Mouse (Mus musculus) brain, adult 2 months (tissue): Measurements from ENCODE around the gene Opcml.

Experiments used
- DNase-seq: peaks from one replicate; pipeline ENCODE4 v3.0.0; 2011; ENCODE audit warnings: low read depth, low spot score

The Opcml gene

DNA sequence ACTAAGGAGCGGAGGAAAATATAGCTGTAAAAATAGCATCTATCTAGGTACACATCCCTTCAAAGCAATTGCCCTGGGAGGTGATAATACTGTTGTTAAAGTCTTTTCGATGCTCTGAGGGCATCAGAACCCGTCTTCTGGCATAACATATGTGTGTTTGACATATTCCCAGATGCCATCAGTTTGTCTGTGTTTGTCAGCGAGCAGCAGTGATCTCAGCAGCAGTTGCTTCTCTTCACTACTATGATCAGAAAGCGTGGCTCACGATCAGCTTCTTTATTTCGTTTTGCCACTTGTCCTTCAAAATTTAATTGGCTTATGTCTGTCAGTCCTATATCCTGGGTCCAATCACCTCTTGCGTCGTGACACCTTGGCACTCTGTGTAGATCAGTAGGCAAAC, 447.9 kb downstream of the Opcml start:
- no peak for DNase-seq

DNA sequence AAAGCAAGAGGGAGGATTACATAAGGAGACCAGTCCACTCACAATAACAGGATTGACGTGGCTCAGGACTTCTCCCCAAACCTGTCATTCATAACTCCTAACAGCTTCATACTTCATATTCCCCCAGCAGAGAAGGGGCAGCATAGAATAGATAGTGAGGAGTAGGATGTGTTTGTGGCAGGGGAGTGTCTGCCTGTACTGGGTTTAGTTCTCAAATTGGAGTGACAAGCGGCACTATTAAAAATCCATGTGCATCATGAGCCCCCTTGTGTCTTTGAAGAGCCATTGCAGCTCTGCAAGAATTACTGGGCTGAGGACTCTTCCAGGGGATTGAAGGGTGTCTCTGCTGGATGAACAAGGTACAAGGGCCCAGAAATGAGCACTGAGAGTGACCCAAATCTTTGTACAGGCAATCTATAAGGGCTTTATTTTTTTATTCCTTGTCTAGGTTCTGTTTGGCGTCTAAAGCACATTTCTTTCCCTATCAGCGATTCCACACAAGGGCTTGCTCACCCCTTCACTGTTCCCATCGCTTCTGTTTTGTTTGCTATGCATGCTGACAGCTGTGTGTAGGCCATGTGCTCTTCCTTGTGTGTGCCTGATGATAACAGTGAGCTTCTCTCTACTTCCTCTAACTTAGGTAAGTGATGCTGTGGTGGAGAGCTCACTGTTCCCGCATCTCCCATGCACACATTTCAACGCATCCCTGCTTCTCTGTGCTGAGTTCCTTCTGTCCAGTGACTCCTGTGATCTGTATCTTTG, 457.3 kb downstream of the Opcml start:
- DNase-seq: peak; percentile 82

DNA sequence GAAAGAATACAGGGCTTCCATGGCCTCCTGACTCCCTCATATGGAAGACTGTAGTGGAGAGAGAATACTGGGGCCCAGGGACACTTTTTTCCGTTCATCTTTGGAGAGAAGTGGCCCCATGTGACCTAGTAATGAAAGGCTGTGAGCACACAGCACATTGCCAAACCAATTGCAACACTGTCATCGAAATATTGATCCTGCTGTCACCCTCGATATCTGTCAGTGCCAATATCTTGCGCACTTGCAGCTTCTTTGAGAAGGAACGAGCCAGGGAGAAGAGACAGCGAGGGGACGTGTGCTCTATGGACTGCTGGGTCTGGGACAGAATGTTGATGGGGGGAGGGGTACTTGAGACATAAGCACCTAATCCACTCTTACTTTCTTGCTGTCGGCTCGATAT, 460.8 kb downstream of the Opcml start:
- no peak for DNase-seq

GRCm38 (mm10) chr9:28255128-28255904, 464.7 kb downstream of the Opcml start:
- no peak for DNase-seq

- no peak for DNase-seq
These were observed 465.3 kb downstream of the Opcml start for GRCm38 (mm10) chr9:28255905-28256268.

DNA sequence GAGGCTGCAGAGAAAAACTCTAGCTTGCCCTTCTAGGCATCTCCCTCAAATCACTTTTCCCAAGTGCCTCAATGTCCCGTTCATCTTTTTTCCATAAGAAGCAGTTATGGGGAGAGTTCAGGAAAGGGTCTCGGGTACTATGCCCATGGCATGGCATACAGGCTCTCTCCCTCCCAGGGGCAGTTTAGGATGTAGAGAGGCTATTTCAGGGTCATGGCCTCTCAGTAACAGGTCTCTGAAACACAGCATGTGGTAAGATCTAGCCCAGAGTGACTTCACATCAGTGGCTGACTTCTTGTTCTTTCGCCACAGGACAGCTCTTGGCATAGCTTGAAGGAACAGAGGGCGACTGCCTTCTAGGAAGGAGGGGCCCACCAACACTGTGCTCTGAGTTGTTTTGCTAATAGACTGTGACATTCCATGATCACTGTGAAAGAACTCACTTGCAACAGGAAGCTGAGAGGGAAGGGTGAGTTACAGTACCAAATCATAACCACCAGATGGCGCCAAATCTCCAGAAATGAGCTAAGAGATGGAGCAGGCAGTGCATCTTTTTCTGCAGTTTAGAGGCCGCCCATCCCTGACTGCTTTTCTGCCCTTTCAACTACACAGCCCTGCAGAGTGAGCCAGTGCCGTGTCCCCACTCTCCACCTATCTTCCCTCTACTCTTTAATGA, 470.6 kb downstream of the Opcml start:
- DNase-seq: peak; percentile 92

DNA sequence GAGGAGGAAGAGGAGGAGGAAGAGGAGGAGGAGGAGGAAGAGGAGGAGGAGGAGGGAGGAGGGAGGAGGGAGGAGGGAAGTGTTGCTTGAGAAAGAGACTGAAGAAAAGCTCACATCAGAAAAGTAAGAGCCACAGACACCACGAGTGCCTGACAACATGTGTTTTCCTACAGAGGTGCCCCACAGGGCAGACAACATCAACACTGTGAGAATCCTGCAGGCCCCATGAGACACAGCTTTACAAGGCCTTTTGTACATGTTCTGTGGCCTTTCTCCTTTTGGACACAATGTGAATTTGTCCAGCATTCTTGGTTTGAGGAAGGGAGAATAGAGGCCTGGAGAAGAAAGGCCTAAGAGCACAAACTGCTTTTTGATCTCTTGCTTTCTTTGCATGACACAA, 471.4 kb downstream of the Opcml start:
- DNase-seq: no peak

GRCm38 (mm10) chr9:28262896-28263295, 472.3 kb downstream of the Opcml start:
- peak; percentile 59 for DNase-seq

- peak; percentile 81 for DNase-seq
These were observed 474.2 kb downstream of the Opcml start for GRCm38 (mm10) chr9:28264761-28265160.

- DNase-seq: no peak
These were observed 483.2 kb downstream of the Opcml start for GRCm38 (mm10) chr9:28273816-28274215.

- no peak for DNase-seq
These were observed 488.0 kb downstream of the Opcml start for GRCm38 (mm10) chr9:28278555-28278954.

GRCm38 (mm10) chr9:28281025-28281424, 490.4 kb downstream of the Opcml start:
- DNase-seq: peak; percentile 63

DNA sequence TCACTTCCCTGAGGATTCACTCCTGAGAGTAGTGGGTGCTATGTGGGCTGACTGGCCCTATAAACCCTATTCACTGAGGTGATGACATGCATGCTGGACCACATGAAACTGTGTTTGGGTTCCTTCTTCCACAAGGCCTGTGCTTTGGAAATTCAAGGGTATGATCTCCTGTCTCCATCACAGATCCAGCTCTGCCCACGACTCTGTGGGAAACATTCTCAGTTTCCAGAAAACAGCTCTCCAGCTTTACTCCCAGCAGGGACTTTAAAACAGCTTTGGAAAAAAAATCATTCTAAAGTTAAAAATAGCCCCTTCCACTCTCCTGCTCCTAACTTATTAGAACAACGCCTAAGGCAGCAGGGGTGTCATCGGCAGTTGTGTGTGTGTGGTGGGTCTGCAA, 491.0 kb downstream of the Opcml start:
- peak; percentile 73 for DNase-seq

DNA sequence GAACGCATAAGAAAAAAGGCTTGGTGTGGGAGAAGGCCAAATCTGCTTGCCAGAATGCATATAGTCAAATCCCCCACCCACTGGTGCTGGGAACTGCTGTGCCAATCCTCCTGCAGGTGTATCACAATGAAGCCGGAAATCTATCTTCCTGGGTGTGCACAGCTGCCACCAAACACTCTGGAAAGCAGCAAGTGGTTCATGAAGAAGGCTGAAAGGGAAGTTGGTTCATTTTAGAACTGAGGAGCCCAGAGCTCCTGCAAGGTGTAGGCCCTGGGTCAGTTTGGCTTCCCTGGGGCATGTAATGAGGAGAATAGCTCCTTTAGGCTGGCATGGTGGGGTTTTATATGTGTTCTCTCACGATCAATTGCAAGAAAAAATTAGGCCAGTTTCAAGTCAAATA, 494.4 kb downstream of the Opcml start:
- DNase-seq: no peak

DNA sequence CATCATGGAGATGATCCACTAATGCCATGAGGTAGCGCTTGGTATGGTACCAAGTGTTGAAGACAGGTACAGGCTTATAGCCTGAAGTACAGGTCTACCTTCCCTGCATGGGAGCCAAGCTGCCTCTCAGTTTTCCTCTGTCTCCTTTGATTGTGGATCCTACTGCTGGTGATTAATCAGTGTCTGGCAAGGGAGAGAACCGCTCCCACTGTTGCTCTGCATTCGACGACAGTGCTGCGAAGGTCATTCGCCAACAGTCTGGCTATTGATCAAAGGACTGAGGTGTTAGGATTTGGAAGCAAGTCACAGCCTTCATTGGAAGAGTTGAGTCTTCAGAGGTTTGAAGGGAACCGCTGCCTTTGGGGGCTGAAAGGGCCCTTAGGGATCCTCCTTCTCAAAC, 495.8 kb downstream of the Opcml start:
- no peak for DNase-seq

DNA sequence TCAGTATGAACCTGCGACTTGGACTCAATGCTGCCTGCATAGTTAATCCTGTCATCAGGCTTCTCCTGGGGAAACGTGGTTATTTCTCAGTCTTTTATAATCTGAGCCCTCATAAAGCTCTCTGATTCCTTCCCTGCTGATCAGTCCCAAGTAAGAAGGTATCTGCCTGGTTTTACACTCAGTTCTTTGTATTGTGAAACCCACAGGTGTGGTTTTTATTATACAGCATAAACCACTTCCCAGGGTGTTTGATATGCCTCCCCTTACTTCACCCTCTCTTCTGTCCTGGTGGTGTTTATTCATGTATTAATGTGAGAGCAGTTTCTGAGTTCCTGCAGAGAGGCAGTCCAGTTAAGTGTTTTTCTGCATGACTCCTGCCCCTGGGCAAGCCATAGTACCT, 496.9 kb downstream of the Opcml start:
- no peak for DNase-seq

DNA sequence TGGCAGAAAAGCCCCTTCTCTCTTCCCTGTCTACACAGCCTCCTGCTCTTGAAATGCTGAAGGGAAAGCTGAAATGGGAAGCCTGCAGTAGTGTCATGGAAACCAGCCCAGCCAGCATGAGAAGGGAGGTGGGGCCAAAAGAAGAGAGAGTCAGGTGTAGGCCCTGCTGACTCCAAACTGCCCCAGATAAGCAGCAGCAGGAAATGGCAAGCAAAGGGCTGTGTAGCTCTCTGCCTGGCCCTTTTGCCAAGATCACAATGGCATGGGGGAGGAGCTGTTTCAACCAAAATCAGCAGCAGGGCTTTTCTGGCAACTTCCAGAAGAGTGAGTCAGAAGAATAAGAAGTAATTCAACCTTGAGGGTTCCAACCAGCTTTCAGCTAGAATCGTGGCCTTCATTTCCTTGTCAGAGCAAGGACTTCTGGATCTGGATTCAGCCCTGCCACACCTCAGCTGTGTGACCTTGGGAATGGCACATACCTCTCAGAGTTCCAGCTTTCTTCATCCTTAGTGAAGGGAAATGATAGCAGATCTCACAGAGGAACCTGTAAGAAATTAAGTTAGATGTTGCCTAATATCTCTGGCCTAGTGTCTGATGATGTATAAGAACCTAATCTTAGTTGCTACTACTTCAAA, 499.2 kb downstream of the Opcml start:
- peak; percentile 90 for DNase-seq

- peak; percentile 67 for DNase-seq
These were observed 513.1 kb downstream of the Opcml start for GRCm38 (mm10) chr9:28303659-28304058.

- DNase-seq: no peak
These were observed 516.0 kb downstream of the Opcml start for GRCm38 (mm10) chr9:28306364-28307121.

- DNase-seq: no peak
These were observed 516.5 kb downstream of the Opcml start for GRCm38 (mm10) chr9:28307122-28307430.

DNA sequence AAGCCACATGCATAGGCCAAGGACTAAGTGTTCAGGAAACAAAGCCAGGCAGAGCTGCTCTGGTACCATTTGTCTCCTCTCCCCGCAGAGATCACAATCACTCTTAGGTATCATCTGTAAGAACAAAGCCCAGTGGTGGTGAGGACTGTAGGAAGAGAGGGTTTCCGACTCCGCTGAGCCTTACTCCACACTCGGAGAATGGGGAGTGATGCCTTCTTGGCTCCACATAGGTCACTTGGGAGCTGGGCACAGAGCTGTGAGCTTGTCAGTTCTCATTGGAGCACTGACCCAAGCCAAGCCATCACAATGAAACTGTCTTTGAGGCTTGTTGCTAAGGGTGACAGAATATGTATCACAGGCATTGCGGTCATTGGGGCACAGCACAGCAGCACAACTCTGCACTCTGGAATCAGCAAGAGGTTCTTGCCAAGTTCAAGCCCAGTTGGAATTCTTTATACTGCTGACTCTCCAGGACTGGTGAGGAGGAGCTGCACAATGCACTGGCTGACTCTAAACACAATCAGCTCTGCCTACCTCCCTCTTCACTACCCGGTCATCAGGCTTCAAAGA, 517.0 kb downstream of the Opcml start:
- no peak for DNase-seq
